Mouse (Mus musculus): Measurements from ENCODE around the gene Eif2ak3. TPM values are rescaled to one million over a fixed set of nuclear protein-coding genes. Genes with fewer than 3 reads are reported as not detected.

Gene Eif2ak3
- polyA plus RNA-seq, 1 experiment: 12.8 TPM

GRCm38 (mm10) chr6:70805820-70806513 lies 38.3 kb upstream of the Eif2ak3 start:
- no peak overlapping the region for H3K27ac ChIP-seq (ENCODE audit: insufficient read depth, low read length)

GRCm38 (mm10) chr6:70806514-70806912 lies 37.8 kb upstream of the Eif2ak3 start:
- no peaks in the 10 kb centered on the region for H3K9me3 ChIP-seq (replicated peaks; ENCODE audit: control insufficient read depth, insufficient read depth, low read length, poor library complexity, severe bottlenecking)
- H3K27ac ChIP-seq (ENCODE audit: insufficient read depth, low read length): no peak overlapping the region
- H3K4me1 ChIP-seq (ENCODE audit: control insufficient read depth, insufficient read depth, low read length): peaks cover 4% of the 10 kb centered on the region
- H3K36me3 ChIP-seq (ENCODE audit: control insufficient read depth, insufficient read depth, low read length, poor library complexity, severe bottlenecking): no peaks in the 10 kb centered on the region
- H3K4me3 ChIP-seq (ENCODE audit: low read depth, low read length): no peak overlapping the region
- no peaks in the 10 kb centered on the region for H3K27me3 ChIP-seq (ENCODE audit: control insufficient read depth, insufficient read depth, low read length, poor library complexity, severe bottlenecking)
- no peak overlapping the region for H3K9ac ChIP-seq (ENCODE audit: low read depth, poor library complexity, severe bottlenecking)
- no peak for TF ChIP-seq CTCF (IDR thresholded peaks at IDR 0.05; ENCODE audit: low read depth, low read length)
- no peak for TF ChIP-seq POLR2A (IDR thresholded peaks at IDR 0.05; ENCODE audit: insufficient read depth, low read length)
- TF ChIP-seq EP300 (IDR thresholded peaks at IDR 0.05; ENCODE audit: insufficient read depth, low read depth, low read length): no peak

More at GRCm38 (mm10) chr6:70805820-70806513, 38.3 kb upstream of the Eif2ak3 start:
- no peak for TF ChIP-seq POLR2A (IDR thresholded peaks at IDR 0.05; ENCODE audit: insufficient read depth, low read length)
- TF ChIP-seq EP300 (IDR thresholded peaks at IDR 0.05; ENCODE audit: insufficient read depth, low read depth, low read length): no peak
- no peak for TF ChIP-seq CTCF (IDR thresholded peaks at IDR 0.05; ENCODE audit: low read depth, low read length)
- Histone ChIP-seq H3K4me1 (ENCODE audit: control insufficient read depth, insufficient read depth, low read length) (peaks cover 4% of the 10 kb centered on the region), H3K27me3 (ENCODE audit: control insufficient read depth, insufficient read depth, low read length, poor library complexity, severe bottlenecking) (no peaks in the 10 kb centered on the region), H3K9ac (ENCODE audit: low read depth, poor library complexity, severe bottlenecking) (no peak overlapping the region), H3K9me3 (replicated peaks; ENCODE audit: control insufficient read depth, insufficient read depth, low read length, poor library complexity, severe bottlenecking) (no peaks in the 10 kb centered on the region), H3K4me3 (ENCODE audit: low read depth, low read length) (peak overlapping the region; percentile 10), H3K36me3 (ENCODE audit: control insufficient read depth, insufficient read depth, low read length, poor library complexity, severe bottlenecking) (no peaks in the 10 kb centered on the region)

DNA sequence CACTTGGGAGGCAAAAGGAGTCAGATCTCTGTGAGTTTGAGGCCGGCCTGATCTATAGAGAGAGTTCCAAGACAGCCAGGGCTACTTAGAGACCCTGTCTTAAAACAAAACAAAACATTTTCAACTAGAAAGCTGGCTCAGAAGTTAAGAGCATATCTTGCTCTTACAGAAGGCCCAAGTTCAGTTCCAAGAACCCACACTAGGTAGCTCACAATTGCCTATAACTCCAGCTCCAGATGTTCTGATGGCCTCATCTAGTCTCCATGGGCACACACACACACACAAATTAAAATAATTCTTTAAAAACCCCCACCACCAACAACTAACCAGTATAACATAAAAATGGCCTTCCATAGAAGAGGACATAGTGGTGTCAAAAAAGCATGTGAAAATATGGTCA lies 33.8 kb upstream of the Eif2ak3 start:
- Histone ChIP-seq H3K27me3 (ENCODE audit: control insufficient read depth, insufficient read depth, low read length, poor library complexity, severe bottlenecking) (no peaks in the 10 kb centered on the region), H3K36me3 (ENCODE audit: control insufficient read depth, insufficient read depth, low read length, poor library complexity, severe bottlenecking) (no peaks in the 10 kb centered on the region), H3K9ac (ENCODE audit: low read depth, poor library complexity, severe bottlenecking) (no peak overlapping the region), H3K4me1 (ENCODE audit: control insufficient read depth, insufficient read depth, low read length) (peaks cover 4% of the 10 kb centered on the region), H3K4me3 (ENCODE audit: low read depth, low read length) (no peak overlapping the region), H3K27ac (ENCODE audit: insufficient read depth, low read length) (no peak overlapping the region), H3K9me3 (replicated peaks; ENCODE audit: control insufficient read depth, insufficient read depth, low read length, poor library complexity, severe bottlenecking) (no peaks in the 10 kb centered on the region)
- TF ChIP-seq EP300 (IDR thresholded peaks at IDR 0.05; ENCODE audit: insufficient read depth, low read depth, low read length) (no peak), POLR2A (IDR thresholded peaks at IDR 0.05; ENCODE audit: insufficient read depth, low read length) (no peak), CTCF (IDR thresholded peaks at IDR 0.05; ENCODE audit: low read depth, low read length) (no peak)

- no peak overlapping the region for H3K9ac ChIP-seq (ENCODE audit: low read depth, poor library complexity, severe bottlenecking)
- peaks cover 4% of the 10 kb centered on the region for H3K4me1 ChIP-seq (ENCODE audit: control insufficient read depth, insufficient read depth, low read length)
- no peak overlapping the region for H3K27ac ChIP-seq (ENCODE audit: insufficient read depth, low read length)
- TF ChIP-seq CTCF (IDR thresholded peaks at IDR 0.05; ENCODE audit: low read depth, low read length) (peak; percentile 85), POLR2A (IDR thresholded peaks at IDR 0.05; ENCODE audit: insufficient read depth, low read length) (no peak), EP300 (IDR thresholded peaks at IDR 0.05; ENCODE audit: insufficient read depth, low read depth, low read length) (no peak)
- H3K36me3 ChIP-seq (ENCODE audit: control insufficient read depth, insufficient read depth, low read length, poor library complexity, severe bottlenecking): no peaks in the 10 kb centered on the region
- H3K4me3 ChIP-seq (ENCODE audit: low read depth, low read length): no peak overlapping the region
- H3K9me3 ChIP-seq (replicated peaks; ENCODE audit: control insufficient read depth, insufficient read depth, low read length, poor library complexity, severe bottlenecking): no peaks in the 10 kb centered on the region
- no peaks in the 10 kb centered on the region for H3K27me3 ChIP-seq (ENCODE audit: control insufficient read depth, insufficient read depth, low read length, poor library complexity, severe bottlenecking)
Measured at GRCm38 (mm10) chr6:70811557-70812525, 32.5 kb upstream of the Eif2ak3 start.

DNA sequence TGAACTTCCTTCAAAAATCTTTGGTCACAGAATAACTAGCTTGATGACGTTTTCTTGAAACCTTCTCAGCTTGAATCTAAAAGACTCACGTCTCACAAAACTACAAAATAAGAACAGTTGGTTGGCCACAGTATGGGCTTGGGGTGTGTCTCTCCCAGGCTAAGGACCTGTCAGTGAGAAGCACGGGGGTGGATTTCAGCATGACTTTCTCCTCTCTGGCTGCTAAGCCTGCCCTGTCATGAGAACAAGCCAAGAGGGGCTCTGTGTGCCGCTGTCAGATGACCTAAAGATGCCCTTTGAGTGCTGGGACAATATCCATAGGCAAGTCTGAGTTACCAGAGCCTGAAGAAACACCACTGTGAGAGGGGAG lies 31.8 kb upstream of the Eif2ak3 start:
- Histone ChIP-seq H3K27ac (ENCODE audit: insufficient read depth, low read length) (no peak overlapping the region), H3K9ac (ENCODE audit: low read depth, poor library complexity, severe bottlenecking) (no peak overlapping the region), H3K4me3 (ENCODE audit: low read depth, low read length) (no peak overlapping the region), H3K9me3 (replicated peaks; ENCODE audit: control insufficient read depth, insufficient read depth, low read length, poor library complexity, severe bottlenecking) (no peaks in the 10 kb centered on the region), H3K4me1 (ENCODE audit: control insufficient read depth, insufficient read depth, low read length) (peaks cover 4% of the 10 kb centered on the region), H3K36me3 (ENCODE audit: control insufficient read depth, insufficient read depth, low read length, poor library complexity, severe bottlenecking) (no peaks in the 10 kb centered on the region), H3K27me3 (ENCODE audit: control insufficient read depth, insufficient read depth, low read length, poor library complexity, severe bottlenecking) (no peaks in the 10 kb centered on the region)
- TF ChIP-seq POLR2A (IDR thresholded peaks at IDR 0.05; ENCODE audit: insufficient read depth, low read length): no peak
- TF ChIP-seq CTCF (IDR thresholded peaks at IDR 0.05; ENCODE audit: low read depth, low read length): no peak
- no peak for TF ChIP-seq EP300 (IDR thresholded peaks at IDR 0.05; ENCODE audit: insufficient read depth, low read depth, low read length)
